Mouse (Mus musculus) olfactory bulb, adult 2 months (tissue): ENCODE results near the gene Slc41a2.

ENCODE experiments used
- CTCF ChIP-seq: fragments of 200-500 bp; IDR thresholded peaks from 2 replicates; pipeline ENCODE4 v1.5.1; 2012; ENCODE audit warnings: low read depth, mild to moderate bottlenecking, low read length, moderate library complexity; ENCODE audit not compliant: insufficient read depth
- POLR2A ChIP-seq: fragments of 200-500 bp; IDR thresholded peaks from 2 replicates; pipeline ENCODE4 v1.6.1; 2012; ENCODE audit warnings: mild to moderate bottlenecking, low read depth, low read length, moderate library complexity; ENCODE audit not compliant: insufficient read depth

GRCm38 (mm10) chr10:83325903-83326302, 11.8 kb downstream of the Slc41a2 start:
- TF ChIP-seq CTCF = no peak
- no peak for TF ChIP-seq POLR2A
